Mouse (Mus musculus) cerebellum, adult 2 months (tissue): ENCODE data around the gene Actb.

Experiments
- CTCF ChIP-seq: fragments of 200-500 bp; IDR thresholded peaks from 2 replicates; pipeline ENCODE4 v1.5.1; 2011; ENCODE audit warnings: low read depth, mild to moderate bottlenecking, control low read depth, low read length, moderate library complexity, borderline replicate concordance; ENCODE audit not compliant: insufficient read depth
- POLR2A ChIP-seq: fragments of 200-500 bp; IDR thresholded peaks from 2 replicates; pipeline ENCODE4 v1.6.1; 2011; ENCODE audit warnings: low read length, control low read depth, borderline replicate concordance; ENCODE audit not compliant: insufficient read depth

DNA sequence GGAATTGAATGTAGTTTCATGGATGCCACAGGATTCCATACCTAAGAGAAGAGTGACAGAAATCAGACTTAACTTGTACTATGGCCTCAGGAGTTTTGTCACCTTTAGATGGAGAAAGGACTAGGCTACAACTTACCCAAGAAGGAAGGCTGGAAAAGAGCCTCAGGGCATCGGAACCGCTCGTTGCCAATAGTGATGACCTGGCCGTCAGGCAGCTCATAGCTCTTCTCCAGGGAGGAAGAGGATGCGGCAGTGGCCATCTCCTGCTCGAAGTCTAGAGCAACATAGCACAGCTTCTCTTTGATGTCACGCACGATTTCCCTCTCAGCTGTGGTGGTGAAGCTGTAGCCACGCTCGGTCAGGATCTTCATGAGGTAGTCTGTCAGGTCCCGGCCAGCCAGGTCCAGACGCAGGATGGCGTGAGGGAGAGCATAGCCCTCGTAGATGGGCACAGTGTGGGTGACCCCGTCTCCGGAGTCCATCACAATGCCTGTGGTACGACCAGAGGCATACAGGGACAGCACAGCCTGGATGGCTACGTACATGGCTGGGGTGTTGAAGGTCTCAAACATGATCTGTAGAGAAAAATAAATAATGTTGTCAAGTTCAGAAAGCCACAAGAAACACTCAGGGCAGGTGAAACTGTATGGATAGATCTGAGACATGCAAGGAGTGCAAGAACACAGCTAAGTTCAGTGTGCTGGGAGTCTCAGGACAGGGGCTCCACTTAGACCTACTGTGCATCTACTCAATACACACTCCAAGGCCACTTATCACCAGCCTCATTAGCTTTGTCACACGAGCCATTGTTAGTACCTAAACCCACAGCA lies 2.1 kb downstream of the Actb start:
- TF ChIP-seq CTCF (no peak), POLR2A (no peak)
